Mouse (Mus musculus) myocyte (in vitro differentiated cells): ENCODE measurements around the gene Ctsd.

ENCODE experiments used
- E2F4 ChIP-seq: IDR thresholded peaks from one replicate; pipeline ENCODE4 v1.6.1; 2011; ENCODE audit warnings: mild to moderate bottlenecking, control low read depth, moderate library complexity; ENCODE audit not compliant: insufficient read depth
- MAX ChIP-seq: IDR thresholded peaks from one replicate; pipeline ENCODE4 v1.6.1; 2011; ENCODE audit warnings: low read depth, mild to moderate bottlenecking, control low read depth
- MYOD1 ChIP-seq, 3 experiments: IDR thresholded peaks; one replicate each; pipeline ENCODE4 v1.6.1; 2011; ENCODE audit warnings: control low read depth in 2 of 3, low read depth in 2 of 3, mild to moderate bottlenecking in 2 of 3, moderate library complexity in 1 of 3; ENCODE audit not compliant: insufficient read length in 2 of 3, control insufficient read depth in 1 of 3
- MYOG ChIP-seq, 3 experiments: IDR thresholded peaks; one replicate each; pipeline ENCODE4 v1.6.1; 2011; ENCODE audit warnings: control low read depth in 2 of 3, low read depth in 2 of 3, mild to moderate bottlenecking in 2 of 3; ENCODE audit not compliant: insufficient read length in 2 of 3, control insufficient read depth in 1 of 3, insufficient read depth in 1 of 3
- POLR2A ChIP-seq: IDR thresholded peaks from one replicate; pipeline ENCODE4 v1.6.1; 2011; ENCODE audit warnings: low read depth, mild to moderate bottlenecking, control low read depth, moderate library complexity; ENCODE audit not compliant: insufficient read length
- REST ChIP-seq: IDR thresholded peaks from one replicate; pipeline ENCODE4 v1.6.1; 2011; ENCODE audit warnings: mild to moderate bottlenecking, control low read depth, moderate library complexity; ENCODE audit not compliant: insufficient read depth, insufficient read length
- TCF12 ChIP-seq: IDR thresholded peaks from one replicate; pipeline ENCODE4 v1.6.1; 2011; ENCODE audit warnings: mild to moderate bottlenecking, control low read depth; ENCODE audit not compliant: poor library complexity, insufficient read depth, severe bottlenecking
- TCF3 ChIP-seq: IDR thresholded peaks from one replicate; pipeline ENCODE4 v1.6.1; 2011; ENCODE audit warnings: low read depth, control low read depth; ENCODE audit not compliant: insufficient read length
- USF1 ChIP-seq: IDR thresholded peaks from one replicate; pipeline ENCODE4 v1.6.1; 2011; ENCODE audit warnings: low read depth, mild to moderate bottlenecking, control low read depth, moderate library complexity

DNA sequence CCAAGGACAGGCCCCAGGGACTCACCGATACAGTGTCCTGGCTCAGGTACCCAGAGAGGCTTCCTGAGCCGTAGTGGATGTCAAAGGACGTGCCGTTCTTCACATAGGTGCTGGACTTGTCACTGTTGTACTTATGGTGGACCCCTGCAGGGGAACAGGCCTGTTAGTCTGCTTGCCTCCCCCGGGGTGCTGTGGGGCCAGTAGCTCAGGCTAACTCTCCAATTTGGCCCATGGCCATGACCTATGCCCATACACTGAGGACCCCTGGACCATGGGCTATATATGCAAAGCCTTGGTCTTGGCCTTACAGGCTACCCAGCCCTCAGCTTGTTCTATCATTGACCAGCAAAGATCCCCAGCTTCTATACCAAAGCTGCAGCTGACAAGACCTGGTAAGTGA, 5.3 kb downstream of the Ctsd start, which contains the start of gene Gm49369:
- no peak for TF ChIP-seq POLR2A
- no peak for TF ChIP-seq TCF12
- no peak for TF ChIP-seq MYOD1 (IDR thresholded peaks at IDR 0.05; ENCODE audit: control insufficient read depth in 1 of 3, insufficient read length in 2 of 3, low read depth in 2 of 3)
- no peak for TF ChIP-seq USF1
- no peak for TF ChIP-seq E2F4
- TF ChIP-seq MYOG (IDR thresholded peaks at IDR 0.05; ENCODE audit: control insufficient read depth in 1 of 3, insufficient read depth in 1 of 3, insufficient read length in 2 of 3, low read depth in 2 of 3), result no peak
- TF ChIP-seq TCF3, result no peak
- no peak for TF ChIP-seq MAX
- TF ChIP-seq REST, result no peak
